Mouse (Mus musculus): Measurements from ENCODE around the gene Tpbg. TPM values are rescaled to one million over a fixed set of nuclear protein-coding genes. Genes with fewer than 3 reads are reported as not detected.

Gene Tpbg
- polyA plus RNA-seq, 1 experiment from 2014 or later = 17.7 TPM

DNA sequence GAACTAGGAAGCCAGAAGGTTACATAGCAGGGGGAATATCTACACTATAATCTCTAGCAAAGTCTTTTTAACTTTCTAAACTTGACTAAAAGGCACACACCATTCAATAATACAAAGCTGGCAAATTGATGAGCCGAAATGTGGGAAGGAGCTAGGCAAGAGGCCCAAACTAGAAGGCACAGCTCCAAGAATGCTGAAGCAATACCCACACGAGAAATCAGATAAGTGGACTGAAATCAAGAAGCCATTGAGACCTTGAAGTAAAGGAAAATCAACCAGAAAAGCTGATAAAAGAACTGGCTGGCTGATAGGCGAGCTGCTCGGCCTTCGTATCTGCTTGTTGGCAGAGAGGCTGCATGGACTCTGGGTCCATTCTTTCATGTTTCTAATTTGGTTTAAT lies 51.5 kb downstream of the Tpbg start:
- Histone ChIP-seq H3K27me3 (replicated peaks; ENCODE audit: control insufficient read depth, insufficient read depth, low read length) (no peaks in the 10 kb centered on the region), H3K9ac (ENCODE audit: low read depth, low read length) (no peak overlapping the region), H3K4me3 (ENCODE audit: low read length) (no peak overlapping the region), H3K4me2 (ENCODE audit: low read length) (no peak overlapping the region), H3K36me3 (ENCODE audit: control insufficient read depth, insufficient read depth, low read length) (no peaks in the 10 kb centered on the region), H3K9me3 (ENCODE audit: control insufficient read depth, low read length) (no peaks in the 10 kb centered on the region), H3K4me1 (ENCODE audit: control insufficient read depth, insufficient read depth, low read depth, low read length) (no peaks in the 10 kb centered on the region), H3K27ac (ENCODE audit: low read depth, low read length) (no peak overlapping the region)
- ATAC-seq = no peak
- 78% methylated on average over 5 of the region's 5 CpGs for WGBS

Other genes starting within 250 kb of the Tpbg start
- 21.0 and 24.3 TPM in 2 replicates for gene Ibtk, start 93.0 kb upstream of the Tpbg start, polyA plus RNA-seq (2015; fragmentation: Nextera tagmentation; extraction: Ambion mirVana)

All from hindbrain, embryonic 16.5 days (tissue).